Mouse (Mus musculus): Measurements from ENCODE around the gene Cdkn1a.
A peak's percentile ranks its signal among the peaks of the same experiment; 100 is the strongest.
"Not testable (repeated sequence)": the region's sequence is repeated elsewhere in the genome, so short reads cannot be mapped to it uniquely, and the experiment has no call there.

The Cdkn1a gene

DNA sequence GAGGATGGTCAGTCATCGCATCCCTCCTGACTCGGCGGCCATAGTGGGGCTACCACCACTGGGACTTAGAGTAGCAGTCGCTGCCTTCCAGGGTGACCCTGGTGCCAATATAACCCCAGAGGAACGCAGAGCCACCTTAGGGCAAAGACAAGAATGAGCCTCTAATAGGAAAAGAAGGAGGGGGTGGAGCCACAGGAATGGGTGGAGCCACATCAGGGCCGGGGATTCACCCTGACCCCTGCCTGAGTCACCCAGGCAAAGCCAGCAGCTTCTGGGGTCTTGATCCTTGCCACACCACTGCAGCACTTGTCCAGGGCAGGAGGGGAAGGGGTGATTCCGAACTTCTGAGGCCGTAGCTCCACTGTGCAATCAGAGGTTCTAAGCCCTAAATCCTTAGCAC is 7.2 kb upstream of the Cdkn1a start:
- no peak for DNase-seq

DNA sequence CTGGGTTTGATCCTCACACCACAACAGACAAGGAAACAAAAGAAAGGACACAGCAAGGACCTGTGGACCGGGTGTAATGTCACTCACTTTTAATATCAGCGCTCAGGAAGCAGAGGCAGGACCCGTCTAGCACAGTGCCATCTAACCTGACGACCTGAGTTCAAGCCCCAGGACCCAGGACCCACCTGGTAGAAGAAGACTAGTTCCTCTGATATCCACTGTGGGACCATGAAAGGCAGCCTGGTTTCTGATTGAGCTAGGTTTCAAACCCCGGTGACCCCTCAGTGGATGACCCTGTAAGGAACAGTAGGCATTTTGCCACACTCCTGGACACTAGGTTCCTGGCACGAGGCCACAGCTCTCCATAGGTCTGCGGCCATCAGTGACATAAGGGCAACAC is 6.1 kb upstream of the Cdkn1a start:
- peak in 1 of 2 experiments; percentile 1 for DNase-seq

DNA sequence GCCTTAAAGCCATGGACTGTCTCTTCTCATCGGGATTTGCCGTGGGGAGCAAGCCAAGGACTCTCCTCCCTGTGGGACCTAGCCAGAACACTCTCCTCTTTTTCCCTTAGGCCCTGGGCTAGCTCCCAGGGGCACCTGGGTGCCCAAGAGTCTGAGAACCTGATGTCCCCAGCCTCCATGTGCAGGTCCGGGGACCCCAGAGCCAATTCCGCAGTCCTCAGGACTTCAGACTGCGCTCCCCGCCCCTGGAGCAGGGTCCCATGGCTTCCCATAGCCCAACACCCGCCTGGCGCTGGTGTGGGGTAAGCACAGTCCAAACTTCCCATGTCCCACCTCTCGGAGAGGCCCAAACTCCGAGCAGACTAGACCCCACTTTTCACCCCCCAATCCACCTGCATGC is 5.5 kb upstream of the Cdkn1a start:
- DNase-seq, result peak in 1 of 2 experiments; percentile 0

DNA sequence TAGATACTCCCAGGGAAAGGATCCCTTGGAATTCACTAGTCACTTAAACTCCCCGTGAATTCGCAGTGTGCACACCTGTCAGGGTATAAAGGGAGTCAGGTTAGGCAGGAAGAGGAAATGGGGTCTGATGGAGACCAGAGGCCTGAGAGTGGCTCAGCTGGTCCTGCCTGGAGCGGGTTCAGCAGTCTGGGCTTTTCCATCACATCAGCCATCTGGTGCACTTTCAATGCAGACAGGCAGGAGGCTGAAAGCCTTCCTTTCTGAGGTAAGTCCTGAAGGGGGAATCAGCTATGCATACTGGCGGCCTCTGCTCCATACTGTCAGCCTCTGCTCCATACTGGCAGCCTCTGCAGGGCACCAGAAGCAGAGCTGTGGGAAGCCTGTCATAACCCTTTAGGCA is 3.9 kb upstream of the Cdkn1a start:
- no peak for DNase-seq

DNA sequence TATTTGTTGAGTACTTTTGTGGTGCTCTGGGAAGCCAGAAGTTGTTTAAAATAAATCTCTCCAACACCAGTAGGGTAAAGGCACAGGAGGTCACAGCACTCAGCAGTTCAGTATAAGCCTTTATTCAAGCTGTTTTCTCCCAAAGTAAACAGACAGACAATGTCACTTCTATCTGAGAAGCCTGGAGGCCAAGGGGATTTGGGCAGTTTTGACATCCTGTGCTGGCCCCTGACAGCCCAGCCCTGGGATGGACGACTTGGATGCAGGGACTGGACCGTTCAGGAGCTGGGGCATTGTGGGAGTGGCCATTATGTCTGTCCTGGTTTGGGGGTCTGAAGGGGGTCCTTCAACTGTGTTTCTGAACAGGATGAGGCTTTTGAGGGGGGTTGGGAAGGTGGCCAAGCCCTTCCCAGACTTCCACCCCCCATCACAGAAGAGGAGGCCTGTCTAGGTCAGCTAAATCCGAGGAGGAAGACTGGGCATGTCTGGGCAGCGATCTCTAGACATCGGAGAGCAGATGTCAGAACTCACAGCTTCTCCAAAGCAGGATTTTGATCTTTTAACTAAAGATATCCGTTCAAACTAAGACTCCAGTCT is 670 bp downstream of the Cdkn1a start:
- DNase-seq, result peak in 1 of 2 experiments; percentile 1

DNA sequence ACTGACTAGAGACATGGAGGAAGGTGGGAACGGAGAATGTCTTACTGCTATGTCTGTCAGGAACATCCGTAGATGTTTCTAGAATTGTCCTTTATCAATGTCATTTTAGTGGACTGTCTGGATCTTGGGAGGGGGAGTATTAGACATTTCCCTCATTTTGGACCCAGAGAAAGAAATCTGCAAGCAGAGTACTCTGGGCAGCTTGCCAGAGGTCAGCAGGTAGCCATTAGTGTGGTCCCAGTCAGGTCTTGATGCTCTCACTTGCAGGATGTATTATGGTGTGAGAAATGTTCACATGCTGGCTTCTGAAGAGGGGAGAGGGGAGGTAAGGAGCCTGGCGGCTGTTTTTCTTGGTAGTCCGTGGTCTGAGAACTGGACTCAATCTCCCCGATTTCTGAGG is 1.7 kb downstream of the Cdkn1a start:
- DNase-seq, result peak in 1 of 2 experiments; percentile 0

DNA sequence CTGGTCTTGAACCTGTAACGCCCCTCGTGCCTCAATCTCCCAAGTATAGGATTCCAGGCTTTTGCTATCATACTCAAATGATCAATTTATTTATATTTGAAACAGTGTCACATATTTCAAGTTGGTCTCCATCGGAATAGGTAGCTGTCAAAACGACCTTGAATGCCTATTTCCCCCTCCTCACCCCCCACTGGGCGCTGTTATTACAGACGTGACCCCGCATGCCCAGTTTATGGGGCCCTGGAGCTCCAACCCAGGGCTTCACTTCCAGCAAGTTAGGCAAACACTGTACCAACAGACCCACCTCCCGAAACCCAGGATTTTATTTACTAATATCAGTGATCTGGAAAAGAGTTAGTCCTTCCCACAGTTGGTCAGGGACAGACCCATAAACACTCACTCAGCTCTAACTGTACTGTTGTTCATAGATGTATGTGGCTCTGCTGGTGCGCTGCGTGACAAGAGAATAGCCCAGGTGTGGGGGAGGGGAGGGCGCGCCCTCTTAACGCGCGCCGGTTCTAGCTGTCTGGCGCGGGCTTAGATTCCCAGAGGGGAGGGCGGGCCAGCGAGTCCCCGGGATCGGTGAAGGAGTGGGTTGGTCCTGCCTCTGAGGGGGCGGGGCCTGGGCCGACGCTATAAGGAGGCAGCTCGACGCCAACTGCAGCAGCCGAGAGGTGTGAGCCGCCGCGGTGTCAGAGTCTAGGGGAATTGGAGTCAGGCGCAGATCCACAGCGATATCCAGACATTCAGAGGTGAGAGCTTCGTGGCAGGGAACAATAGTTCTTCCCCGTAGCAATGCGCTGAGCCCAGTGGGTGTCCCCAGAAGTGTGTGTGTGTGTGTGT is 2.6 kb downstream of the Cdkn1a start:
- DNase-seq, result peak; percentile 80 to 81

DNA sequence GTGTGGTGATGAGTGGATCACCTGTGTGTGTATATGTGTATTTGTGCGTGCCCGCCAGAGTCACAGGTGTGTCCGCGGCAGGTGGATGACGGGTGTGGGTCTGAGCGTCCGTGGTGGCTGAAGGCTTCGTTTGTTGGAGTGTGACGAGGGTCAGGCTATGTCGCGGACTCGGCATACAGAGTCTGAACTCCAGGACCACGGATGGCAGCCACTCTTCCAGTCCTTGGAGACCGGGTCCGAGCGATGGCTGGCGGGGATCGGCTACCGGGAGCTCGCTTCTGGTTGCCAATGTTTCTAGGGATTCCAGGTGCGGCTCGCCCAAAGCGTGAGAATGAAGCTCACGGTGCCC is 3.2 kb downstream of the Cdkn1a start:
- DNase-seq, result no peak

DNA sequence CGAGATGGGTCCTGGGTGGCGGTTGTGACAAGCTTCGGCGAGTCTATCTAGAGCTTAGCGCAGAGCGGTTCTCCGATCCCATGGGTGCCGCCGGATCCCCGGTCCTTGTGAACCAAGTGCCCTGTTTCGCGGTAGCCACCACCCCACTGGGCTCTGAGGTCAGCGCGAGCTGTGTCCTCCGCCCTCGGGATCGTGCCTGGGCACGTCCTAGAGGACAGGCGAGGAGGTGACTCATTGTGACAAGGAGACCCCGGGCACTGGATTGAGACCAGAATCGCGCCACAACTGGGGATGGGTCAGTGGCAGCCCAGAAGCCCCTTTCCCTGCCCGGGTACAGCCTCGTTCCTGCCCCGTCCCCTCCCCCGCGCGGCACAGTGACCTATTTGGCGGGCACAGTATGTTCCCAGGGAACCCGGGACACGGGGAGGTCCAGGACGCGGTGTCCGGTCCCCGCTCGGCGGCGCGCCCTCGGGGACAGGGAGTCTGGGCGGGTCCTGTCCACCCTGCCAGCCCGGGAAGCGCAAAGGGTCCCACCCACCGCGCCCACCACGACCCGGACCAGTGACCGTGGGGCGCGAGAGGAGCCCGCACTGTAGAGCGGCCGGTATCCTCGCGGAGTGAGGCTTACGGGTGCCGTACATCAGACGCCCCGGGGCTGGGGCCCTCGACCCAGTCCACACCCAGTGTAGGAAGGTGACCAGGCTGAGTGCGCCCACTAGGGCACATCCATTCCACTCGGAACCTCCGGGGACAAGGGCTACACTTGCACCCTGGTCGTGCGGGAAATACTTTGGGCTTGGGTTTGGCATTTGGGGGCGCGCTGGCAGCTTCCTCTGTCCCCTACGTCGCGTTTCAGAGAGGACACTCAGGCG is 3.8 kb downstream of the Cdkn1a start:
- DNase-seq, result peak; percentile 37 to 74

DNA sequence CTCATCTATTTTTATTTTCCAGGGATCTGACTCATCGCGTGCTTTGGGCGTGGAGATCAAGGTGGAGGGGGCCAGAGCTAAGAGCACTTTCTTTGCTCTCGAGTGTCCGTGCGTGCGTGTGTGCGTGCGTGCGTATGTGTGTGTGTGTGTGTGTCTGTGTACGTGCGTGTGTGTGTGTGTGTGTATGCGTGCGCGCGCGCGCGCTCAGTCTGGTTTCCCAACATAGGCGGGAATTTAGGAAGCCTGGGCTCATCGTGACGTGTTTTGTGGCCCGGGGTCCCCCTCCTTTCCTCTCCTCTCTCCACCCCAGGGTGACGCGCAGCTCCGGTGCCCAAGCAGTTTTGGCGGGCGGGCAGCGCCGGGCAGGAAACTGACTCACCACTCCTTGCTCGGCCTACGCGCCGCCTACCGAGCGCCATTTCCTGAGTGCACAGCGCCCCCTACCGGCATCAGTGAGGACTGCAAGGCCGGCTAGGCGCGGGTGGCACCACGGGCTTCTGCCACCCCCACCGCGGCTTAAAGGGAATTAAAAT is 4.5 kb downstream of the Cdkn1a start:
- DNase-seq, result peak; percentile 90 to 92

DNA sequence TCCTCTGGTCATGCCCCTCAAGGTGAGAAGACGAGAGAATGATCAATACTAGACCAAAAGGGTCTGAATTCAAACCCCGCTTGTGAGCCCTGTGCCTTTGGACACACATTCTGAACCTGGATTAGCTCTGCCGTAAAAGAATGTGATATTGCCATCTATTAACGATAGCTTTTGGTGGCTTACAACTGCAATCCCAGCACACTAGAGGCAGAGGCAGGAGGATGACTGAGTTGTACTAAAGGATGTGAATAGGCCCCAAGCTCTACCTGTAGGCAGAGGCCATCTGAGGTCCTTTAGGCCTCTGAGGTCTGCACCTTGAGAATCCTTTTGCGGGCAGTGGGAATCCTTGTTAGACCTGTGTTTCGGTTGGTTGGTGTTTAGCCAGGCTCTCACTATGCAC is 5.5 kb downstream of the Cdkn1a start:
- DNase-seq, result no peak

DNA sequence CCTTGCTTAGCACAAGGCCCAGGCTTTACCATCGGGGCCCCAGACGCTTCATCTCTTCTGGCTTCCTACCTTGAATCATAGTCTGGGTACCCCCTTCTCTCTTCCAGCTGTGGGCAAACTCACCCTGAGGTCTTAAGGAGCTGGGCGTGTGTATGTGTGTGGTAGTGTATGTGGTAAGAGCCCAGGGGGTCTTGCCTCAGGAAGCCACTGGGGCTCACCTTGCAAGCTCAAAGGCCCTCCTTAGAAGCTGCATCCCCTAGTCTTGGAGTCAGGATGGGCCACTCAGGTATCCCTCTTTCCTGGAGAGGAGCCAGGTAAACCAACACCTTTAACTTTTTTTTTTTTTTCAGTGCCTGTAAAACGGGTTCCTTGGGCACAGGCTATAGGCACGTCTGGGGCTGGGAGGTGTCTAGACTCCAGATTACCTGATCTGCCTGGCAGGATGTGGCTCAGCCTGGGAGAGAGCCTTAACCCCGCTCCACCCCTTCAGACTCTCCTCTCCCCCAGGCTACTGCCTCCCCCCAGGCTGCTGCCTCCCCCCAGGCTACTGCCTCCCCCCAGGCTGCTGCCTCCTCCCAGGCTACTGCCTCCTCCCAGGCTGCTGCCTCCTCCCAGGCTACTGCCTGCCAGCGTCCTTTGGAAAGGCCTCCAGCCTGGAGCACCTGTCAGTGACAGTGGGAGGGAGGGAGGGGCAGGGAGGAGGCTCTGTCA is 6.2 kb downstream of the Cdkn1a start:
- DNase-seq, result no peak

DNA sequence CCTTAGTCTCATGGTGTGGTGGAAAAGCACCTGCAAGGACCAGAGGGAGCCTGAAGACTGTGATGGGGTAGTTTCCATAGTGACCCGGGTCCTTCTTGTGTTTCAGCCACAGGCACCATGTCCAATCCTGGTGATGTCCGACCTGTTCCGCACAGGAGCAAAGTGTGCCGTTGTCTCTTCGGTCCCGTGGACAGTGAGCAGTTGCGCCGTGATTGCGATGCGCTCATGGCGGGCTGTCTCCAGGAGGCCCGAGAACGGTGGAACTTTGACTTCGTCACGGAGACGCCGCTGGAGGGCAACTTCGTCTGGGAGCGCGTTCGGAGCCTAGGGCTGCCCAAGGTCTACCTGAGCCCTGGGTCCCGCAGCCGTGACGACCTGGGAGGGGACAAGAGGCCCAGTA is 7.5 kb downstream of the Cdkn1a start:
- DNase-seq, result no peak

DNA sequence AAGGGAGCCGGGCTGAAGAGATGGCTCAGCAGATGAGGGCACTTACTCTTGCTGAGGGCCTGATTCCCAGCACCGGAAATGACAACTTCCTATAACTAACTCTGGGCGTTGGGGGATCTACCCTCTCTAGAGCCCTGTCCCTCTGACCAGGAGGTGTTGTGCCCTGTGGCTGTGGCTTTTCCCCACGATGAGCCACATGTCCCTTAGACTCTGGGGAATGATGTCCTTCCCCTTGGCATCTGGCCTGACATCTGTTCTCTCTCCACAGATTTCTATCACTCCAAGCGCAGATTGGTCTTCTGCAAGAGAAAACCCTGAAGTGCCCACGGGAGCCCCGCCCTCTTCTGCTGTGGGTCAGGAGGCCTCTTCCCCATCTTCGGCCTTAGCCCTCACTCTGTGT is 8.3 kb downstream of the Cdkn1a start:
- no peak for DNase-seq

DNA sequence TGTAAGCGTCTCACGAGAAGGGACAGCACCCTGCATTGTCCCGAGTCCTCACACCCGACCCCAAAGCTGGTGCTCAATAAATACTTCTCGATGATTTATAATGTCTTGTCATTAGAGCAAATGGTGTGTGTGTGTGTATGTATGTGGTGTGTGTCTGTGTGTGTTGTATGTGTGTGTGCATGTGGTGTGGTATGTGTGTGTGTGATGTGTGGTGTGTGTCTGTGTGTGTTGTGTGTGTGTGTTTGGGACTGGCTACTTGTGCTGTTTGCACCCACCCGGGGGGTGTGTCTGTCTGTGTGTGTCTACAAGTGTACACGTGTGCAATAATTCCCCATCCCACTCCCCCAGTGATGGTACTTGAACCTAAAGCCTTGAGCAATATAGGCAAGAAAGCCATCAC is 9.9 kb downstream of the Cdkn1a start:
- DNase-seq, result no peak

DNA sequence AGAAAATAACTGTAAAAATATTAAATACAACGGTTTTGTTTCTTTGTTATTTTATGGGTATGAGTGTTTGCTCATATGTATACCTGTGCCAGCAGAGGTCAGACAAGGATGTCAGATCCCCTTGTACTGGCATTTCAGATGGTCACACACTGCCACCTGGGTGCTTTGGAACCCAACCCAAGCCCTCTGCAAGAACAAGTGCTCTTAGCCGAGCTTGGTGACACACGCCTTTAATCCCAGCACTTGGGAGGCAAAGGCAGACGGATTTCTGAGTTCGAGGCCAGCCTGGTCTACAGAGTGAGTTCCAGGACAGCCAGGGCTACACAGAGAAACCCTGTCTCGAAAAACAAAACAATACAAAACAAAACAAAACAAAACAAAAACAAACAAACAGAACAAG is 19.6 kb downstream of the Cdkn1a start:
- not testable (repeated sequence) for DNase-seq

DNA sequence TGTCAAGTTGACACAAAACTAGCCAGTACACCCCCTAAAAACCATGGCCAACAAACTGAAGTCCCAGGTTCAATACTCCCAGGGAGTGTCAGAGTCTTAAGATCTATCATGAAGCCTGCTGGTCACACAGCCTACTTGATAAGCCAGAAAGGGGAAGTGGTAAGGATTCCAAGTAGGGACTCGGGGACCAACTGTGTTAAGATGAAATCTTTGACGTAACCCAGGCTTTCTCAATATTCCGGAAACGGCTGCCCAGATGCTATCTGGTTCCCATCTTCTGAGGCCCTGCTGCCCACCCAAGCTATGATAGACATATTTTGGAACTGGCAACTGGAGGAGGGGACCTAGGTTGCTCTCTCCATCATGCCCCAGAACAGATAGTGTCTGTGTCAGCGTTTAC is 20.6 kb downstream of the Cdkn1a start:
- no peak for DNase-seq

DNA sequence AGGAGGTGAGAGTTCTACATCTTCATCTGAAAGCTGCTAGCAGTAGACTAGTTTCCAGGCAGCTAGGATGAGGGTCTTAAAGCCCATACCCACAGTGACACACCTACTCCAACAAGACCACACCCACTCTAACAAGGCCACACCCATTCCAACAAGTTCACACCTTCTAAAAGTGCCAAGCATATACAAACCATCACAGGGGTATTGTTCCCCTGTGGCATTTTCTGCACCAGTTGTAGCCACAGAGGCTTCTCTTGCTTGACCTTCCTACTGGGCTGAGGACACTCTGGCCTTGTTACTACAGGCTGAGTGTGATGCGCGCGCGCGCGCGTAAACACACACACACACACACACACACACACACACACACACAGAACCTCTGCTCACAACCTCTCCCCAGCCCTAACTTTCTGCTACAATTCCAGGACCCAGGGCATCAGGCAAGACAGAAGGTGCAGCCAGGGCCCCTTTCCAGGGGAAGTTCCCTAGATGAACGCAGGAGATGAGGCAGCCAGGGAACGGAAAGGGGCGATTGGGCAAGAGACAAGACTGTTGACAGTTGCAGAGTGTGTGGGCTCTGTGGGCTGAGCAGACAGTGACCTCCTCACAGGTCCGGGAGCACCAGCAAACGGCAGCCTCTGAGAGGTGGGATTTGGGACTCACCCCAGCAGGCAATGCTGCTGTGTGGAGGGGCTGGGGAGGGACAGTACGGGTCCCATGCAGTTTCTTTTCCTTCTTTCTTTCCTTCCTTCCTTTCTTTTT is 23.0 kb downstream of the Cdkn1a start, which contains the start of gene Rab44:
Gene Rab44, plus strand, starts transcription at position 555 of the 762 bp plus-strand sequence.
- DNase-seq, result no peak

DNA sequence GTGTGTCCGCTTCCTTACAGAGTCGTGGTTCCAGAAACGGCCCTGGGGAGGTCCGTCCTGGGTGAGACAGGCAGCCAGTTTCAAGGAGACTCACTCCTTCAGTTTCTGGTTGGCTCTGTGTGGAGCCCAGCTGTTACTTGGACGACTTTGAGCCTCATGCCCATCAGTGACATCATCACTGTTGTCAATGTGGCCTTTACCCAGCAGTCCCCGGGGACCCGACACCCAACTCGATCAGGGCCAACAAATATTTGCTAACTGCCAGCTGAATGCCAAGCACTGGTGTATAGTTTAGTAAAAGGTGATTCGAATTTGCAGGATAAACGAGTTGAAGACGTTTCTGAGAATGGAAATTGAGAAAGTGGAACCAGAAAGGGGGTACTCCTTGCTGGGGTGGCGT is 25.2 kb downstream of the Cdkn1a start:
- DNase-seq, result no peak

DNA sequence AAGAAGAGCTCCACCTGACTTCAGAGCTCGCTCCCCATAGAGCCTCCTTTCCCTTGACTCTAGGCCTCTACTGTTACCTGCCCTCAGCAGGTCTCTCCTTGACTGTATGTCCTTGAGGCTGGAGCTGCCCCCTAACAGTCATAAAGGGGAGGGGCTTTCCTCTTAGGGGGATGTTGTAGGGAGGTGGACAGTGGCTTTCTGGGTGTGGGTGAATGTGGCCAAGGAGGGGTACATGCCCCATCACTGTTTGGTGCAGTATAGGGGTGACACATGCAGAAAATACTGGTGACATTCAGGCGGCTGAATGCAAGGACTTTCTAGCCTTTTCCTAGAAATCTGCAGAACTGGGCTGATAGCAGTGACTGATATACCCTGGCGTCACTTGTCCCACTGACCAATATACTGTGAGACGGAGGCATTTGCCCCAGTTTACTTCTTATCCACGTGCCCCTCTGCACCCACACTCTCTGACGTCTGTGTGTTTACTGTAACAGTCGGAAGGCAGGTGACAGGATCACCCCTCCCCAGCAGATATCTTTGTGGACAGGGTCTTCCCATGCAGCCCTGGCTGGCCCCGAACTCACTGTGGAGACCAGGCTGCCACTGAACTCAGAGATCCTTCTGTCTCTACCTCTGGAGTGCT is 26.4 kb downstream of the Cdkn1a start:
- DNase-seq, result no peak

DNA sequence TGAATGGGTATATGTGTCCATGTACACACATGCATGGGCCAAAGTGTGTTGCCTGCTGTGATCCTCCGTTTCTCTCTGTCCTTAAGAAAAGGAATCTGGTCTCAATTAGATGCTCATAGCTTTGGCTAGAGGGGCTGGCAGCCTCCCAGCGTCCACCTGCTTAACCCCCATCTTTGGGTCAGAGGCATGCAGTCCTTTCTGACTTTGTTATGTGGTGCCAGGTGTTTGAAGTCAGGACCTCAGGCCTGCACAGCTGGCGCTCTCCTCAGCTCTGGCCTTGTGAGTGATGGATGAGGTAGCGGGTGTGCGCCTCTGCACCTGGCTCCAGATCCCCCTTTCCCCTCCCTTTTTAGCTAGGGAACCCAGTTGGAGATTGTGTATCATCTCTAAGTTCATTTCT is 27.3 kb downstream of the Cdkn1a start:
- DNase-seq, result no peak

All from kidney, adult 8-10 months (tissue).